Mouse (Mus musculus): ENCODE results near the gene Olfr1392. TPM values are rescaled to one million over a fixed set of nuclear protein-coding genes. Genes with fewer than 3 reads are reported as not detected.
A peak's percentile ranks its signal among the peaks of the same experiment; 100 is the strongest.

The Olfr1392 gene
- total and polyA plus RNA-seq, 3 experiments = not detected

- Histone ChIP-seq H3K79me2 (replicated peaks; ENCODE audit: control insufficient read depth, extremely low read depth, insufficient read depth, poor library complexity, severe bottlenecking) (no peaks in the 10 kb centered on the region), H3K4me3 (replicated peaks in 1 of 3; ENCODE audit: low read depth in 2 of 3, low read length in 2 of 3, poor library complexity in 1 of 3) (no peak overlapping the region), H3K9ac (ENCODE audit: insufficient read depth, low read depth) (no peak overlapping the region), H3K9me3 (replicated peaks; ENCODE audit: low read length) (no peaks in the 10 kb centered on the region), H3K4me1 (ENCODE audit: control insufficient read depth in 1 of 2, insufficient read depth in 2 of 2) (peaks cover 0 to 3% of the 10 kb centered on the region in 2 experiments; a peak in 2 of 4 replicates), H3K27ac (ENCODE audit: insufficient read depth, low read depth) (no peak overlapping the region), H3K27me3 (replicated peaks) (no peaks in the 10 kb centered on the region), H3K4me2 (ENCODE audit: insufficient read depth, low read depth, poor library complexity, severe bottlenecking) (no peak overlapping the region), H3K36me3 (replicated peaks in 1 of 2; ENCODE audit: control insufficient read depth in 1 of 2, insufficient read depth in 1 of 2, low read length in 1 of 2) (peaks cover 7 to 20% of the 10 kb centered on the region in 2 experiments)
- dilution Hi-C loops (cut with MboI; ENCODE audit: extremely low pct_ligation_motif_present, extremely low pct_unique_long_range_greater_than_20kb, low sequenced_read_pairs) (no loop called here), in situ Hi-C loops (cut with MboI; ENCODE audit: low pct_ligation_motif_present, low pct_unique_long_range_greater_than_20kb, low sequenced_read_pairs) (loop anchor here (25.0 kb wide), 1 partner anchor 158 kb away; the partner anchor contains the start of gene Olfr1396)
- TF ChIP-seq ETS1 (conservative IDR thresholded peaks at IDR 0.05; ENCODE audit: low read depth, low read length) (no peak), TBP (conservative IDR thresholded peaks at IDR 0.05; ENCODE audit: low read depth, low read length) (peak; percentile 51; the same call in 1 of the 2 replicates)
- DNase-seq (ENCODE audit: extremely low read depth) = no peak
These were observed 14.7 kb upstream of the Olfr1392 start for GRCm38 (mm10) chr11:49270368-49270767.

DNA sequence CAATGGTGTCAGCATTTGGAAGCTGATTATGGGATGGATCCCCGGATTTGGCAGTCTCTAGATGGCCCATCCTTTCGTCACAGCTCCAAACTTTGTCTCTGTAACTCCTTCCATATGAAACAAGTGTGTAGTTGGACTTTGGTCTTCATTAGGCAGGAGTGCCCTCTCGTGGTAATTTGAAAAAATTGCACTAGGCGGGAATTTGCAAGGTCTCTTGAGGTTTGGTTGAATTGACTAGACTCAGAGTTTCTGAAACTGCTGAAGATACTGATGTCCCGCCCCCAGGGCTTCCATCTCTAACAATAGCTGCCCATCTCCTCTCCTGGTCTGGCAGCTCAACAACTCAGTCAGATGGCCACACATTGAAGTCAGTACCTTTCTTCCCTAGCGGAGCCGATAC lies 13.7 kb upstream of the Olfr1392 start:
- Histone ChIP-seq H3K4me3 (replicated peaks in 1 of 3; ENCODE audit: low read depth in 2 of 3, low read length in 2 of 3, poor library complexity in 1 of 3) (no peak overlapping the region), H3K36me3 (replicated peaks in 1 of 2; ENCODE audit: control insufficient read depth in 1 of 2, insufficient read depth in 1 of 2, low read length in 1 of 2) (peaks cover 4 to 14% of the 10 kb centered on the region in 2 experiments), H3K27me3 (replicated peaks) (no peaks in the 10 kb centered on the region), H3K9ac (ENCODE audit: insufficient read depth, low read depth) (no peak overlapping the region), H3K79me2 (replicated peaks; ENCODE audit: control insufficient read depth, extremely low read depth, insufficient read depth, poor library complexity, severe bottlenecking) (no peaks in the 10 kb centered on the region), H3K9me3 (replicated peaks; ENCODE audit: low read length) (no peaks in the 10 kb centered on the region), H3K27ac (ENCODE audit: insufficient read depth, low read depth) (no peak overlapping the region), H3K4me2 (ENCODE audit: insufficient read depth, low read depth, poor library complexity, severe bottlenecking) (no peak overlapping the region), H3K4me1 (ENCODE audit: control insufficient read depth in 1 of 2, insufficient read depth in 2 of 2) (peaks cover 0 to 3% of the 10 kb centered on the region in 2 experiments; a peak in 2 of 4 replicates)
- TF ChIP-seq IRF4 (IDR thresholded peaks at IDR 0.05; ENCODE audit: low read depth, low read length) (peak; percentile 45; the same call in 1 of the 2 replicates), SMC3 (IDR thresholded peaks at IDR 0.05; ENCODE audit: low read depth, low read length) (peak; percentile 95), MYC (IDR thresholded peaks at IDR 0.05; ENCODE audit: low read depth, low read length) (0 out of 2 replicates have a peak, but pooled peaks have one; percentile 26), ZKSCAN1 (IDR thresholded peaks at IDR 0.05; ENCODE audit: borderline replicate concordance, low read depth, low read length) (no peak), EP300 (IDR thresholded peaks at IDR 0.05; ENCODE audit: low read length) (no peak), CHD2 (IDR thresholded peaks at IDR 0.05; ENCODE audit: low read length) (no peak), KAT2A (IDR thresholded peaks at IDR 0.05; ENCODE audit: insufficient replicate concordance, low read length) (no peak), NRF1 (IDR thresholded peaks at IDR 0.05; ENCODE audit: low read depth, low read length) (no peak), POLR2AphosphoS2 (IDR thresholded peaks at IDR 0.05; ENCODE audit: low read depth, low read length) (no peak), SIN3A (IDR thresholded peaks at IDR 0.05; ENCODE audit: low read length) (peak; percentile 42; the same call in 1 of the 2 replicates), MAX (IDR thresholded peaks at IDR 0.05; ENCODE audit: low read length) (no peak), MAZ (IDR thresholded peaks at IDR 0.05; ENCODE audit: low read depth, low read length) (no peak), ZNF384 (IDR thresholded peaks at IDR 0.05; ENCODE audit: low read depth, low read length) (0 out of 2 replicates have a peak, but pooled peaks have one; percentile 6), GABPA (IDR thresholded peaks at IDR 0.05; ENCODE audit: insufficient replicate concordance, low read depth, low read length) (no peak), UBTF (IDR thresholded peaks at IDR 0.05; ENCODE audit: low read depth, low read length) (no peak), BHLHE40 (IDR thresholded peaks at IDR 0.05; ENCODE audit: low read depth, low read length) (no peak), JUN (IDR thresholded peaks at IDR 0.05; ENCODE audit: insufficient read depth, low read depth, low read length) (no peak), PAX5 (IDR thresholded peaks at IDR 0.05; ENCODE audit: low read length) (no peak), ZC3H11A (IDR thresholded peaks at IDR 0.05; ENCODE audit: low read depth, low read length) (peak; percentile 92), USF2 (conservative IDR thresholded peaks at IDR 0.05; ENCODE audit: low read depth, low read length) (no peak), ETS1 (conservative IDR thresholded peaks at IDR 0.05; ENCODE audit: low read depth, low read length) (no peak), E2F4 (IDR thresholded peaks at IDR 0.05; ENCODE audit: insufficient replicate concordance, low read depth, low read length) (peak; percentile 96), TCF12 (IDR thresholded peaks at IDR 0.05; ENCODE audit: low read depth, low read length) (no peak), CTCF (conservative IDR thresholded peaks at IDR 0.05 in 1 of 2, IDR thresholded peaks at IDR 0.05 in 1 of 2; ENCODE audit: low read depth in 2 of 2, low read length in 2 of 2) (peak; percentile 72 to 95), RAD21 (IDR thresholded peaks at IDR 0.05; ENCODE audit: low read depth, low read length) (peak; percentile 86), MEF2A (IDR thresholded peaks at IDR 0.05; ENCODE audit: borderline replicate concordance, low read depth, low read length) (no peak; the same call in 1 of the 2 replicates), JUND (conservative IDR thresholded peaks at IDR 0.05; ENCODE audit: low read depth, low read length) (no peak; the same call in 1 of the 2 replicates), MAFK (IDR thresholded peaks at IDR 0.05; ENCODE audit: insufficient replicate concordance, low read length) (no peak), MXI1 (IDR thresholded peaks at IDR 0.05; ENCODE audit: low read depth, low read length) (no peak), NELFE (IDR thresholded peaks at IDR 0.05; ENCODE audit: low read depth, low read length) (no peak), POLR2A (IDR thresholded peaks at IDR 0.05; ENCODE audit: low read depth, low read length) (no peak)
- DNase-seq (ENCODE audit: extremely low read depth) = peak; percentile 91
- in situ Hi-C loops (cut with MboI; ENCODE audit: low pct_ligation_motif_present, low pct_unique_long_range_greater_than_20kb, low sequenced_read_pairs) (loop anchor here (25.0 kb wide), 1 partner anchor 159 kb away; the partner anchor contains the start of gene Olfr1396), dilution Hi-C loops (cut with MboI; ENCODE audit: extremely low pct_ligation_motif_present, extremely low pct_unique_long_range_greater_than_20kb, low sequenced_read_pairs) (no loop called here)
